Mouse (Mus musculus): ENCODE data around the gene Plscr5. TPM values are rescaled to one million over a fixed set of nuclear protein-coding genes. Genes with fewer than 3 reads are reported as not detected.

The Plscr5 gene
- not detected for polyA plus RNA-seq (2017; shearing (Covaris generic))

DNA sequence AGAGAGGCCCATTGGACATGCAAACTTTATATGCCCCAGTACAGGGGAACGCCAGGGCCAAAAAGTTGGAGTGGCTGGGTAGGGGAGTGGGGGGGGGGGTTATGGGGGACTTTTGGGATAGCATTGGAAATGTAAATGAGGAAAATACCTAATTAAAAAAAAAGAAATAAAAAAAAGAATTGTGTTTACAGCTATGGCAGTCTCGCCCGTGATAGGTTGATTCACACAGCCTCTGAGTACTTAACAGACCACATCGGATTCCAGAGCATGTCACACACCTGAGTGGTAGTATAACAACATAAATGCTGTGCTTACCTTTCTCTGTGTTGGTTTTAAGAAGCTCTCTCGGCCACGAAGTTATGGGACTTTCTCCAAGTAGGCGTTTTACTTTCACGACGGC is at the start of gene Plscr5:
Gene Plscr5 (plus strand): TSS at position 301 of the 400 bp plus-strand sequence.

DNA sequence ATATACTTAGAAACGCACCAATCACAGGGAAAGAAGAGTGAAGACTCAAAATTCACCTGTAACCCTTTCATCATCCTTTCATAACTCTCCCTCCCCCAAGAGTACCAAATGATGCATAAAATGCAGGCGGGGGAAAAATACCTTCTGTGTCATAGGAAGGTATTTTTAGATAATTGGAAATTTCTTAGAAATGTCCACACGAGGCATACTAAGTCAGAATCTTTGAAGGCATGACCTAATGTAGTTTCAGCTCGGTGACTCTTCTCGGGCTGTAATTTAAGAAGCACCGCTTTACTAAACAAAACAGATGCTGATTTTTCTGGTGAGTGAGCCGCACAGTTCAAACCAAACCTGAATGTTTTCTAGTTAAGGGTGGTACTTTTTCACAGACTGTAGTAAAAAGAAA is 56.7 kb downstream of the Plscr5 start, which contains the start of gene Plscr1:
Gene Plscr1 (plus strand): TSS at position 304 of the 406 bp plus-strand sequence.

Other genes starting within 250 kb of the Plscr5 start
- 80.2 TPM for gene Plscr1, start 56.8 kb downstream of the Plscr5 start, polyA plus RNA-seq (2017; shearing (Covaris generic))
- not detected for gene Plscr2, start 82.7 kb downstream of the Plscr5 start, polyA plus RNA-seq (2017; shearing (Covaris generic))
- gene 1700057G04Rik, start 116.4 kb downstream of the Plscr5 start, polyA plus RNA-seq (2017; shearing (Covaris generic)): not detected

Measured in effector memory CD4-positive, alpha-beta T cell, adult 5 months (primary cell).